Mouse (Mus musculus): ENCODE data around the gene Ppip5k2.

Ppip5k2 gene

GRCm38 (mm10) chr1:97754392-97754791 lies 15.8 kb downstream of the Ppip5k2 start:
- no peak for DNase-seq

GRCm38 (mm10) chr1:97753216-97753615 lies 17.0 kb downstream of the Ppip5k2 start:
- DNase-seq: no peak

GRCm38 (mm10) chr1:97748163-97748562 lies 22.0 kb downstream of the Ppip5k2 start:
- DNase-seq: no peak

- no peak for DNase-seq
Observed at GRCm38 (mm10) chr1:97746261-97746660, 23.9 kb downstream of the Ppip5k2 start.

- DNase-seq: no peak
Observed at GRCm38 (mm10) chr1:97745712-97746111, 24.5 kb downstream of the Ppip5k2 start.

GRCm38 (mm10) chr1:97743063-97743462 lies 27.1 kb downstream of the Ppip5k2 start:
- DNase-seq: no peak

GRCm38 (mm10) chr1:97729339-97729738 lies 40.9 kb downstream of the Ppip5k2 start:
- no peak for DNase-seq

GRCm38 (mm10) chr1:97726730-97727129 lies 43.5 kb downstream of the Ppip5k2 start:
- peak; percentile 19 to 26 for DNase-seq

GRCm38 (mm10) chr1:97718440-97718839 lies 51.8 kb downstream of the Ppip5k2 start:
- DNase-seq: no peak

- DNase-seq: no peak
Observed at GRCm38 (mm10) chr1:97714334-97714868, 55.8 kb downstream of the Ppip5k2 start.

GRCm38 (mm10) chr1:97710520-97710919 lies 59.7 kb downstream of the Ppip5k2 start:
- DNase-seq: no peak

GRCm38 (mm10) chr1:97705389-97705788 lies 64.8 kb downstream of the Ppip5k2 start:
- DNase-seq: no peak

- no peak for DNase-seq
Observed at GRCm38 (mm10) chr1:97704646-97705045, 65.6 kb downstream of the Ppip5k2 start.

- DNase-seq: peak; percentile 39 to 59
Observed at GRCm38 (mm10) chr1:97698956-97699570, 71.1 kb downstream of the Ppip5k2 start.

GRCm38 (mm10) chr1:97697273-97697672 lies 72.9 kb downstream of the Ppip5k2 start:
- DNase-seq: no peak

- no peak for DNase-seq
Observed at GRCm38 (mm10) chr1:97693825-97694224, 76.4 kb downstream of the Ppip5k2 start.

GRCm38 (mm10) chr1:97688756-97689155 lies 81.5 kb downstream of the Ppip5k2 start:
- DNase-seq: peak; percentile 57 to 69

GRCm38 (mm10) chr1:97676526-97677177 lies 93.6 kb downstream of the Ppip5k2 start:
- DNase-seq: no peak

GRCm38 (mm10) chr1:97676115-97676514 lies 94.1 kb downstream of the Ppip5k2 start:
- no peak for DNase-seq

GRCm38 (mm10) chr1:97672849-97673248 lies 97.4 kb downstream of the Ppip5k2 start:
- no peak for DNase-seq

- DNase-seq: no peak
Observed at GRCm38 (mm10) chr1:97667288-97667687, 102.9 kb downstream of the Ppip5k2 start.

- peak in 1 of 2 experiments; percentile 12 for DNase-seq
Observed at GRCm38 (mm10) chr1:97662324-97662723, 107.9 kb downstream of the Ppip5k2 start.

GRCm38 (mm10) chr1:97661406-97662241 lies 108.6 kb downstream of the Ppip5k2 start, which contains the start of gene D1Ertd622e:
Gene D1Ertd622e, minus strand, starts transcription at chr1:97662074.
- DNase-seq: peak; percentile 88 to 92

All from cerebellum, postnatal 10 days (tissue).